Mouse (Mus musculus) spleen, adult 2 months (tissue): ENCODE results near the gene Ndufa13.

Experiments used
- CTCF ChIP-seq: fragments of 200-500 bp; IDR thresholded peaks from 2 replicates; pipeline ENCODE4 v1.5.1; 2011; ENCODE audit warnings: mild to moderate bottlenecking, inconsistent platforms; ENCODE audit not compliant: insufficient read depth, insufficient read length, insufficient replicate concordance; ENCODE audit errors: extremely low read depth
- POLR2A ChIP-seq: fragments of 200-500 bp; IDR thresholded peaks from 2 replicates; pipeline ENCODE4 v1.6.1; 2011; ENCODE audit warnings: low read depth, low read length, inconsistent platforms

DNA sequence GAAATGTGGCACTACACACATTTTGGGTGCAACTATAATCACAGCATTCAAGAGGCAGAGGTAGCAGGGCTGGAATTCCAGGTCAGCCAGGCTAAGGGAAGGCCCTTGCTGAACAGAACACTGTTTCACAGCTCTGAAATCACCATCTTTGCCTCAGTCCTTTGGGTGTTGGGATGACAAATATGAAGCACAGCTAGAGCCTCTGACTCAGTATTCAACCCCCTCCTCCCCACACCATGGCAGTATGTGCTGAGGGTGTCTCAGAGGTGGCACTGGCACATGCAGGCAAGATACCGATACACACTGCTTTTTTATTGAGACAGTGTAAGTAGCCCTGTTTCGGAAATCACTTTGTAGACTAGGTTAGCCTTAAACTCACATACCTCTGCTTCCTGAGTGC lies 3.9 kb upstream of the Ndufa13 start:
- TF ChIP-seq POLR2A (no peak), CTCF (no peak)
